In the genomic region with DNA sequence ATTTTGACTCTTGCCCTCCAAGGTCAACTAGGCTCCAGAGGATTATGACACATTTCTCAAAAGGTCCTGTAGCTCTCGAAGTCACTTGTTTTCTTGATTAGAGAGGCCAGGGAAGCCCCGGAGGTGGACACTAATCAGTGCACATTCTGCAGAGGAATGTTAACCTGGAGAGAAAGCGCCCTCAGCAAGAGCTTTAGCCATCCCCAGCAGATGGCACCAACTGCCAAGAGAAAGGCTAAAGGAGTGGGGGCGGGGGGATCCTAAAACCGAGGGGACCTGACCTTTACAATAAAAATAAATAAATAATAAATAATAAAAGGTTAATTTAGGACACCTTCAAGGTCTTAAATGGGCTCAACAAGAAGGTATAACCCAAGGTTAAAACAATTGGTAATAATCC, we compare ENCODE assay signal across 25 mouse cellular contexts. TPM values are rescaled to one million over a fixed set of nuclear protein-coding genes. Genes with fewer than 3 reads are reported as not detected.
DNase-seq lines count a peak whose midpoint lies in the region; ATAC-seq and TF ChIP-seq lines count a peak whose summit lies in the region.
"Had no signal": no experiment of that assay in that cellular context is flagged by ENCODE, and none has a peak within 500 bp of the region (broad histone marks: within the 10 kb centered on the region; RNA-seq: fewer than 3 reads in every experiment).

No protein-coding gene starts in this region.

- no peak overlapping the region for H3K4me3 ChIP-seq in kidney, postnatal 0 days (replicated peaks; ENCODE audit: low read depth, low read length)
- no peak overlapping the region for H3K4me3 ChIP-seq in kidney, embryonic 16.5 days (ENCODE audit: low read length)
- H3K4me3 ChIP-seq: embryonic facial prominence, embryonic 13.5 days; forebrain, embryonic 12.5 days; heart, embryonic 12.5 days; hindbrain, embryonic 10.5 days; intestine, embryonic 15.5 days had no signal

- TF ChIP-seq CTCF in kidney, postnatal 0 days (IDR thresholded peaks at IDR 0.05; ENCODE audit: low read depth): peak; percentile 26; the same call in 1 of the 2 replicates

- WGBS in kidney, postnatal 0 days: 43% methylated on average over 5 of the region's 5 CpGs
- WGBS in kidney, embryonic 16.5 days: 44% methylated on average over 5 of the region's 5 CpGs

- H3K4me2 ChIP-seq in kidney, postnatal 0 days (ENCODE audit: low read length): no peak overlapping the region
- H3K4me2 ChIP-seq in kidney, embryonic 16.5 days (replicated peaks; ENCODE audit: low read depth, low read length): no peak overlapping the region
- H3K4me2 ChIP-seq: embryonic facial prominence, embryonic 13.5 days; forebrain, embryonic 12.5 days; heart, embryonic 12.5 days; hindbrain, embryonic 14.5 days; intestine, embryonic 15.5 days had no signal

- H3K27ac ChIP-seq in kidney, postnatal 0 days: no peak overlapping the region
- H3K27ac ChIP-seq in kidney, embryonic 16.5 days (ENCODE audit: low read length): no peak overlapping the region
- H3K27ac ChIP-seq: embryonic facial prominence, embryonic 13.5 days; forebrain, embryonic 12.5 days; hindbrain, embryonic 10.5 days; hindbrain, embryonic 14.5 days; intestine, embryonic 15.5 days had no signal

- no peak overlapping the region for H3K9ac ChIP-seq in kidney, postnatal 0 days (ENCODE audit: low read depth, low read length)
- no peak overlapping the region for H3K9ac ChIP-seq in kidney, embryonic 16.5 days (replicated peaks; ENCODE audit: low read length)
- H3K9ac ChIP-seq: embryonic facial prominence, embryonic 13.5 days; forebrain, embryonic 12.5 days; heart, embryonic 12.5 days; hindbrain, embryonic 14.5 days; intestine, embryonic 15.5 days had no signal

- peak; percentile 30 for DNase-seq in adrenal gland, postnatal 14 days
- DNase-seq in adrenal gland, postnatal 25 days: no peak
- DNase-seq in kidney, postnatal 0 days (ENCODE audit: low spot score): no peak
- peak; percentile 12 for DNase-seq in ovary, postnatal 36 days (ENCODE audit: low spot score)
- no peak for DNase-seq in ovary, postnatal 10 days (ENCODE audit: low spot score)
- DNase-seq in thymus, postnatal 0 days (ENCODE audit: low spot score): no peak
- DNase-seq: cerebellum, adult 18-20 months; cerebellum, adult 9-11 months; cerebellum, postnatal 36 days; gastrocnemius, postnatal 10 days had no signal

- ATAC-seq in kidney, postnatal 0 days (replicated peaks; ENCODE audit: low FRiP score, low read depth): no peak
- ATAC-seq in kidney, embryonic 16.5 days (ENCODE audit: low FRiP score, low TSS enrichment): no peak
- ATAC-seq: activated CD4-positive, CD25-positive, alpha-beta regulatory T cell, adult 4 months; forebrain, embryonic 16.5 days; intestine, embryonic 15.5 days had no signal

- no peaks in the 10 kb centered on the region for H3K9me3 ChIP-seq in kidney, postnatal 0 days (replicated peaks; ENCODE audit: low read length)
- H3K9me3 ChIP-seq in kidney, embryonic 16.5 days (ENCODE audit: low read length): no peaks in the 10 kb centered on the region
- H3K9me3 ChIP-seq: embryonic facial prominence, embryonic 13.5 days; forebrain, embryonic 12.5 days; G1E; heart, embryonic 12.5 days; hindbrain, embryonic 10.5 days; intestine, embryonic 15.5 days had no signal

- no peaks in the 10 kb centered on the region for H3K36me3 ChIP-seq in kidney, postnatal 0 days (ENCODE audit: insufficient read depth, low read length)
- no peaks in the 10 kb centered on the region for H3K36me3 ChIP-seq in kidney, embryonic 16.5 days (ENCODE audit: insufficient read depth, low read length)
- H3K36me3 ChIP-seq: embryonic facial prominence, embryonic 13.5 days; forebrain, embryonic 12.5 days; G1E; heart, embryonic 12.5 days; hindbrain, embryonic 10.5 days; intestine, embryonic 15.5 days had no signal

- H3K27me3 ChIP-seq in kidney, postnatal 0 days (ENCODE audit: insufficient read depth, low read length): no peaks in the 10 kb centered on the region
- H3K27me3 ChIP-seq in kidney, embryonic 16.5 days (ENCODE audit: insufficient read depth, low read length): no peaks in the 10 kb centered on the region
- H3K27me3 ChIP-seq: embryonic facial prominence, embryonic 13.5 days; forebrain, embryonic 12.5 days; heart, embryonic 12.5 days; intestine, embryonic 15.5 days had no signal

- no peaks in the 10 kb centered on the region for H3K4me1 ChIP-seq in kidney, postnatal 0 days (replicated peaks; ENCODE audit: insufficient read depth, low read length)
- H3K4me1 ChIP-seq in kidney, embryonic 16.5 days (ENCODE audit: insufficient read depth, low read length): no peaks in the 10 kb centered on the region
- H3K4me1 ChIP-seq: forebrain, embryonic 12.5 days; intestine, embryonic 15.5 days had no signal

RNA-seq across cellular contexts. Expression of a gene that starts 17.9 kb away (rescaled TPM):
- total RNA-seq in adrenal gland, postnatal 14 days (2021): 1.4 TPM in 1 of 2 replicates, not detected in the other
- 0.94 TPM in 1 of 2 replicates, not detected in the other for total RNA-seq in adrenal gland, postnatal 25 days (2021)
- 16.5 and 18.6 TPM in 2 replicates for polyA plus RNA-seq in kidney, postnatal 0 days (2015; fragmentation: Nextera tagmentation; extraction: Ambion mirVana)
- polyA plus RNA-seq in kidney, embryonic 16.5 days (2015; fragmentation: Nextera tagmentation; extraction: Ambion mirVana): 8.3 and 21.9 TPM in 2 replicates
- polyA plus RNA-seq in thymus, postnatal 0 days (2015; fragmentation: Nextera tagmentation; extraction: Ambion mirVana): 12.1 and 19.0 TPM in 2 replicates
- total RNA-seq: G1E; heart, adult 8-10 months; heart, postnatal 25 days had no signal

RNA-seq across cellular contexts. Expression of a gene that starts 25.6 kb away (rescaled TPM):
- total RNA-seq in adrenal gland, postnatal 14 days (2021): not detected in 2 replicates
- not detected in 2 replicates for total RNA-seq in adrenal gland, postnatal 25 days (2021)
- polyA plus RNA-seq in kidney, postnatal 0 days (2015; fragmentation: Nextera tagmentation; extraction: Ambion mirVana): not detected in 2 replicates
- not detected in 2 replicates for polyA plus RNA-seq in kidney, embryonic 16.5 days (2015; fragmentation: Nextera tagmentation; extraction: Ambion mirVana)
- polyA plus RNA-seq in thymus, postnatal 0 days (2015; fragmentation: Nextera tagmentation; extraction: Ambion mirVana): not detected in 2 replicates
- total RNA-seq: gastrocnemius, postnatal 10 days; gastrocnemius, postnatal 4 days; heart, adult 8-10 months; heart, postnatal 25 days had no signal
- polyA plus RNA-seq: activated CD4-positive, CD25-positive, alpha-beta regulatory T cell, adult 4 months; embryonic facial prominence, embryonic 13.5 days; forebrain, embryonic 12.5 days; forebrain, embryonic 16.5 days; frontal cortex, adult 2 months; G1E; heart, embryonic 12.5 days; heart, embryonic 16.5 days; hindbrain, embryonic 10.5 days; hindbrain, embryonic 14.5 days; intestine, embryonic 15.5 days had no signal

RNA-seq across cellular contexts. Expression of a gene that starts 25.7 kb away (rescaled TPM):
- total RNA-seq in adrenal gland, postnatal 14 days (2021): not detected in 2 replicates
- not detected in 2 replicates for total RNA-seq in adrenal gland, postnatal 25 days (2021)
- polyA plus RNA-seq in kidney, postnatal 0 days (2015; fragmentation: Nextera tagmentation; extraction: Ambion mirVana): 0.12 and 0.19 TPM in 2 replicates
- polyA plus RNA-seq in kidney, embryonic 16.5 days (2015; fragmentation: Nextera tagmentation; extraction: Ambion mirVana): not detected in 2 replicates
- polyA plus RNA-seq in thymus, postnatal 0 days (2015; fragmentation: Nextera tagmentation; extraction: Ambion mirVana): 0.08 and 0.10 TPM in 2 replicates
- total RNA-seq: G1E; gastrocnemius, postnatal 10 days; gastrocnemius, postnatal 4 days; heart, adult 8-10 months; heart, postnatal 25 days had no signal
- polyA plus RNA-seq: activated CD4-positive, CD25-positive, alpha-beta regulatory T cell, adult 4 months; embryonic facial prominence, embryonic 13.5 days; forebrain, embryonic 12.5 days; forebrain, embryonic 16.5 days; frontal cortex, adult 2 months; G1E; heart, embryonic 12.5 days; heart, embryonic 16.5 days; hindbrain, embryonic 10.5 days; intestine, embryonic 15.5 days had no signal

RNA-seq across cellular contexts. Expression of a gene that starts 40.0 kb away (rescaled TPM):
- 750 and 933 TPM in 2 replicates for total RNA-seq in adrenal gland, postnatal 14 days (2021)
- total RNA-seq in adrenal gland, postnatal 25 days (2021): 564 and 876 TPM in 2 replicates
- 2,933 and 3,330 TPM in 2 replicates for polyA plus RNA-seq in kidney, postnatal 0 days (2015; fragmentation: Nextera tagmentation; extraction: Ambion mirVana)
- polyA plus RNA-seq in kidney, embryonic 16.5 days (2015; fragmentation: Nextera tagmentation; extraction: Ambion mirVana): 2,217 and 2,364 TPM in 2 replicates
- 2,922 and 3,108 TPM in 2 replicates for polyA plus RNA-seq in thymus, postnatal 0 days (2015; fragmentation: Nextera tagmentation; extraction: Ambion mirVana)

RNA-seq across cellular contexts. Expression of a gene that starts 53.0 kb away (rescaled TPM):
- 6.0 and 35.0 TPM in 2 replicates for total RNA-seq in adrenal gland, postnatal 14 days (2021)
- total RNA-seq in adrenal gland, postnatal 25 days (2021): 0.91 and 1.0 TPM in 2 replicates
- polyA plus RNA-seq in kidney, postnatal 0 days (2015; fragmentation: Nextera tagmentation; extraction: Ambion mirVana): 1.7 and 2.7 TPM in 2 replicates
- polyA plus RNA-seq in kidney, embryonic 16.5 days (2015; fragmentation: Nextera tagmentation; extraction: Ambion mirVana): 1.8 and 2.0 TPM in 2 replicates
- polyA plus RNA-seq in thymus, postnatal 0 days (2015; fragmentation: Nextera tagmentation; extraction: Ambion mirVana): 1.1 and 1.5 TPM in 2 replicates

Comparison
In these comparisons a context has a peak if more than half of its experiments do, and no peak if none do; other contexts are left out.
1. DNase-seq: peak in adrenal gland, postnatal 14 days (single experiment) and ovary, postnatal 36 days (single experiment); none in adrenal gland, postnatal 25 days (single experiment), kidney, postnatal 0 days (single experiment), ovary, postnatal 10 days (single experiment) and thymus, postnatal 0 days (single experiment).